Mouse (Mus musculus): ENCODE data around the gene Raet1e. TPM values are rescaled to one million over a fixed set of nuclear protein-coding genes. Genes with fewer than 3 reads are reported as not detected.
"Not testable (repeated sequence)": the region's sequence is repeated elsewhere in the genome, so short reads cannot be mapped to it uniquely, and the experiment has no call there.

The Raet1e gene
- polyA plus RNA-seq, 1 experiment from 2014 or later = 12.1 TPM

DNA sequence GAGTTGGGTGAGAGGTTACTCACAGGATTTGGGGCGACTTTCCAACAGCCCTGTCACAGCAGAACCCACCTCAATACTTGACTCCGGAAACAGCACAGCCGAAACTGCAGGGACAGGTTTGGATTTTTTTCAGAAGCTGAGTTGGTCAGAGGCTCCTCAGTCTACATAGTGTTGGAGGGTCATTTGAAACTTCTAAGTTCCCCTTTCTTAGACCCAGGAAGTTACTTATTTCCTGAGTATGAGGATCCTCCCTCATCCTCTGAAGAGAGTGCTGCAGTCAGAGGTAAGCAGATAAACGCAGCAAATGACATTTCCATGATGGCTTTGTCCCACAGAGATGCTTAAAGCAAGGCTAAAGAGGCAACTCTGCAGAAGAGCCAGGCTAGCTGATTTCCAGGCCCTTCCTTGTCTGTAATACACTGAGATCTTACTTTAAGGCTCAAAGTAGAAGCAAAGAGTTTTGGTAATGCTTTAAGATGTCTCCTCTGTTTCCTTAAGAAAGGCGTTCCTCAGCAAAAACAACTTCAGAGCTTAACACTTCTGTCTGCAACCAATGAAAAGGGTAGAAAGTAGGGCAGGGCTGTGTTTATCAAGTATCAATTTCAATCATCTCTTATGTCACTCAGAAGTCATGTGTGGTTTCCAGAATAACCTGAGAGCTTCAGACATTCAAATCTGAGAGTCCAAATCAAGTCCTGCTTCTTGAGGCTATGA is 144.1 kb downstream of the Raet1e start:
- H3K36me3 ChIP-seq = no peaks in the 10 kb centered on the region
- H3K9me3 ChIP-seq = no peaks in the 10 kb centered on the region
- no peaks in the 10 kb centered on the region for H3K27me3 ChIP-seq (ENCODE audit: insufficient read depth, poor library complexity, severe bottlenecking)
- H3K4me3 ChIP-seq = no peak overlapping the region
- WGBS = 61% methylated on average over 5 of the region's 5 CpGs
- no peaks in the 10 kb centered on the region for H3K4me1 ChIP-seq
- no peak for DNase-seq (ENCODE audit: low spot score)
- no peak overlapping the region for H3K27ac ChIP-seq

GRCm38 (mm10) chr10:22303736-22304135 is 145.4 kb downstream of the Raet1e start:
- Histone ChIP-seq H3K27me3 (ENCODE audit: insufficient read depth, poor library complexity, severe bottlenecking) (no peaks in the 10 kb centered on the region), H3K36me3 (no peaks in the 10 kb centered on the region), H3K4me3 (no peak overlapping the region), H3K9me3 (no peaks in the 10 kb centered on the region), H3K27ac (no peak overlapping the region), H3K4me1 (no peaks in the 10 kb centered on the region)
- WGBS = 82% methylated on average over 6 of the region's 6 CpGs
- DNase-seq (ENCODE audit: low spot score) = no peak

GRCm38 (mm10) chr10:22305801-22306200 is 147.4 kb downstream of the Raet1e start:
- Histone ChIP-seq H3K27me3 (ENCODE audit: insufficient read depth, poor library complexity, severe bottlenecking) (no peaks in the 10 kb centered on the region), H3K36me3 (no peaks in the 10 kb centered on the region), H3K9me3 (no peaks in the 10 kb centered on the region), H3K4me1 (no peaks in the 10 kb centered on the region), H3K27ac (no peak overlapping the region), H3K4me3 (no peak overlapping the region)
- WGBS = 83% methylated on average over 4 of the region's 4 CpGs
- DNase-seq (ENCODE audit: low spot score) = no peak

GRCm38 (mm10) chr10:22306452-22306851 is 148.1 kb downstream of the Raet1e start:
- Histone ChIP-seq H3K4me3 (no peak overlapping the region), H3K27me3 (ENCODE audit: insufficient read depth, poor library complexity, severe bottlenecking) (no peaks in the 10 kb centered on the region)
- 49% methylated on average over 4 of the region's 4 CpGs for WGBS

DNA sequence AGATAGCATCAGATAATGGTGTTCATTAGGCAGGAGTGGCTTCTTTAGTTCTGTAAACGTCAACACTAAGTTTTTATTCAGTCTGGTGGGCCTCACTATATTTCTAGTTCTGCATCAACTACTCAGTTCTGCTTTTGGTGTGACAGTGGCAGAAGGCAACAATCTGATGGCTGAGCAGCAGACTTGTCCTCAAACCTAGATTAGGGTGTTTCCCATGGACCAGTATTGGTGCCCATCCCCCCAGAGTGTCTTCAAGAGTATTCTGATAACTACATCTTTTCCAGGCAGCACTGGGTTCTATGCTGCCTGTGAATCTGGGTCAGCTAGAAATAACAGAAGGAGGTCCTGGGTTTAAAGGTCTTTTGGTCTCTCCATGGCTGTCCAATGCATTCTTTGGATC is 149.9 kb downstream of the Raet1e start:
- 70% methylated on average over 1 of the region's 1 CpGs for WGBS
- no peak overlapping the region for H3K27ac ChIP-seq
- DNase-seq (ENCODE audit: low spot score) = no peak

More at GRCm38 (mm10) chr10:22306452-22306851, 148.1 kb downstream of the Raet1e start:
- no peak for DNase-seq (ENCODE audit: low spot score)
- Histone ChIP-seq H3K9me3 (no peaks in the 10 kb centered on the region), H3K27ac (no peak overlapping the region), H3K4me1 (no peaks in the 10 kb centered on the region), H3K36me3 (no peaks in the 10 kb centered on the region)

GRCm38 (mm10) chr10:22322858-22323257 is 164.5 kb downstream of the Raet1e start:
- H3K27ac ChIP-seq = no peak overlapping the region
- H3K27me3 ChIP-seq (ENCODE audit: insufficient read depth, poor library complexity, severe bottlenecking) = no peaks in the 10 kb centered on the region
- H3K36me3 ChIP-seq = no peaks in the 10 kb centered on the region
- no peaks in the 10 kb centered on the region for H3K4me1 ChIP-seq
- 81% methylated on average over 2 of the region's 2 CpGs for WGBS
- peak; percentile 22 for DNase-seq (ENCODE audit: low spot score)
- no peaks in the 10 kb centered on the region for H3K9me3 ChIP-seq
- H3K4me3 ChIP-seq = no peak overlapping the region

More for the DNA sequence above, 149.9 kb downstream of the Raet1e start:
- Histone ChIP-seq H3K9me3 (no peaks in the 10 kb centered on the region), H3K4me1 (no peaks in the 10 kb centered on the region), H3K36me3 (no peaks in the 10 kb centered on the region), H3K27me3 (ENCODE audit: insufficient read depth, poor library complexity, severe bottlenecking) (no peaks in the 10 kb centered on the region), H3K4me3 (no peak overlapping the region)

- H3K4me1 ChIP-seq; H3K27me3 ChIP-seq (ENCODE audit: insufficient read depth, poor library complexity, severe bottlenecking); H3K4me3 ChIP-seq; H3K9me3 ChIP-seq; H3K27ac ChIP-seq; H3K36me3 ChIP-seq: not testable (repeated sequence)
- DNase-seq (ENCODE audit: low spot score) = peak; percentile 54
- WGBS = 52% methylated on average over 4 of the region's 4 CpGs
These were observed 187.4 kb downstream of the Raet1e start for GRCm38 (mm10) chr10:22345721-22346120.

GRCm38 (mm10) chr10:22353548-22354195 is 195.3 kb downstream of the Raet1e start:
- H3K9me3 ChIP-seq; H3K27ac ChIP-seq; H3K4me1 ChIP-seq; H3K4me3 ChIP-seq; H3K36me3 ChIP-seq; DNase-seq (ENCODE audit: low spot score); H3K27me3 ChIP-seq (ENCODE audit: insufficient read depth, poor library complexity, severe bottlenecking): not testable (repeated sequence)
- WGBS = 75% methylated on average over 6 of the region's 6 CpGs

DNA sequence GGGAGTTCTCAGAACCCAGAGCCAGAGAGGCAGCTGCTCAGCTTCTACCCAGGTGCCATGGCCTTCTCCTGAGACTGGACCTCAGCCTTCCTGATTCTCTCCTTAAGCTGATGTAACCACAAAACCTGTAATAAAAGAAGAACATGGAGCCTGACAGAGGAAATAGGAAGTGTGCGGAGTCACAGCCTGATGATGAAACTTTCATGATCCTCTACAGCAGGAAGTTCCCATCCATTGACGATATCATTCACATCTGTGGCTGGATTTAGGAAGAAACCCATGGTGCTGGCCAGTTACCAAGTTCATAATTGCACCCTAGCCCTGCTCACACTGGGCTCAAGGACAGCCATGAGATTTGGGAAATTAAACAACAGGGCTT is 195.8 kb downstream of the Raet1e start:
- 81% methylated on average over 2 of the region's 2 CpGs for WGBS
- H3K4me1 ChIP-seq, H3K36me3 ChIP-seq: not testable (repeated sequence)

GRCm38 (mm10) chr10:22357373-22357772 is 199.0 kb downstream of the Raet1e start:
- H3K27me3 ChIP-seq (ENCODE audit: insufficient read depth, poor library complexity, severe bottlenecking); DNase-seq (ENCODE audit: low spot score); H3K36me3 ChIP-seq; H3K4me3 ChIP-seq; H3K4me1 ChIP-seq; H3K9me3 ChIP-seq; H3K27ac ChIP-seq: not testable (repeated sequence)
- WGBS = 48% methylated on average over 1 of the region's 1 CpGs

More for the DNA sequence above, 195.8 kb downstream of the Raet1e start:
- H3K27ac ChIP-seq; DNase-seq (ENCODE audit: low spot score); H3K4me3 ChIP-seq; H3K9me3 ChIP-seq; H3K27me3 ChIP-seq (ENCODE audit: insufficient read depth, poor library complexity, severe bottlenecking): not testable (repeated sequence)

DNA sequence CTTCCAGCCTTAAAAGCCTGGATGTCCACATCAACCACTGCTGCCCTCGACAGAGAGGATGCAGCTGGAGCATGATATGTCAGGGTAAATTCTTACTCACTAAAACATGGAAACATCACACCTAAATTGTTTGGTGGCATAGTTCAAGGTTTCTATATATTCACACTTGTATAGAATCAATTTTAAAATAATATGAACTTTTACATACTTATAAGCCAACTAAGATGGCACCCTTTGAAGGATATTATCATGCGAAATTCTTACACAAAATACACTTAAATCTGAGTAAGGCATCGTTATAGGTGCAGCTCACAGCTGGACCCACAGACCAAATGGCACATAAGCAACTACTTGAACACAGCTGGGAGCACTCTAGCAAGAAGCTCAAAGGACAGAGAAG is 201.9 kb downstream of the Raet1e start, which contains the start of gene Raet1d:
Raet1d (plus strand) TSS at position 301 of the 400 bp plus-strand sequence.
- not testable (repeated sequence) for DNase-seq (ENCODE audit: low spot score); H3K27ac ChIP-seq; H3K36me3 ChIP-seq; H3K4me1 ChIP-seq; H3K4me3 ChIP-seq; H3K27me3 ChIP-seq (ENCODE audit: insufficient read depth, poor library complexity, severe bottlenecking); H3K9me3 ChIP-seq
- 67% methylated on average over 3 of the region's 3 CpGs for WGBS

- not testable (repeated sequence) for H3K9me3 ChIP-seq; DNase-seq (ENCODE audit: low spot score)
These were observed 202.6 kb downstream of the Raet1e start for GRCm38 (mm10) chr10:22360957-22361356.

GRCm38 (mm10) chr10:22361415-22362352 is 203.3 kb downstream of the Raet1e start:
- H3K27me3 ChIP-seq (ENCODE audit: insufficient read depth, poor library complexity, severe bottlenecking); DNase-seq (ENCODE audit: low spot score); H3K36me3 ChIP-seq; H3K4me1 ChIP-seq; H3K9me3 ChIP-seq; H3K27ac ChIP-seq: not testable (repeated sequence)
- 1% methylated on average over 11 of the region's 15 CpGs for WGBS
- H3K4me3 ChIP-seq = peak overlapping the region; percentile 41

More at GRCm38 (mm10) chr10:22360957-22361356, 202.6 kb downstream of the Raet1e start:
- not testable (repeated sequence) for H3K36me3 ChIP-seq; H3K27ac ChIP-seq; H3K27me3 ChIP-seq (ENCODE audit: insufficient read depth, poor library complexity, severe bottlenecking); H3K4me3 ChIP-seq; H3K4me1 ChIP-seq
- WGBS = 42% methylated on average over 2 of the region's 2 CpGs

Data from heart, embryonic 10.5 days (tissue).